Mouse (Mus musculus): ENCODE data around the gene Sdccag8.
A peak's percentile ranks its signal among the peaks of the same experiment; 100 is the strongest.
"Not testable (repeated sequence)": the region's sequence is repeated elsewhere in the genome, so short reads cannot be mapped to it uniquely, and the experiment has no call there.

The Sdccag8 gene

DNA sequence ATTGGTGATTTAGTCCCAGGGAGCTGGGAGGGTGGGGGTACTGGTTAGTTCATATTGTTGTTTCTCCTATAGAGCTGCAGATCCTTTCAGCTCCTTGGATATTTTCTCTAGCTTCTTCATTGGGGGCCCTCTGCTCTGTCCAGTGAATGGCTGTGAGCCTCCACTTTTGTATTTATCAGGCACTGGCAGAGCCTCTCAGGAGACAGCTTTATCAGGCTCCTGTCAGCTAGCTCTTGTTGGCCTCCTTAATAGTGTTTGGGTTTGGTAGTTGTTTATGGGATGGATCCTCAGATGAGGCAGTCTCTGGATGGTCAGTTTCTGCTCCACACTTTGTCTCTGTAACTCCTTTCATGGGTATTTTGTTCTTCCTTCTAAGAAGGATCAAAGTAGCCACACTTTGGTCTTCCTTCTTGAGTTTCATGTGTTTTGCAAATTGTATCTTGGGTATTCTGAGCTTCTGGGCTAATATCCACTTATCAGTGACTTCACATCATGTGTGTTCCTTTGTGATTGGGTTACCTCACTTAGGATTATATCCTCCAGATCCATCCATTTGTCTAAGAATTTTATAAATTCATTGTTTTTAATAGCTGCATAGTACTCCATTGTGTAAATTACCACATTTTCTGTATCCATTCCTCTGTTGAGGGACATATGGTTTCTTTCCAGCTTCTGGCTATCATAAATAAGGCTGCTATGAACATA, 127.0 kb downstream of the Sdccag8 start:
- not testable (repeated sequence) for DNase-seq (ENCODE audit: low read depth, low spot score)

DNA sequence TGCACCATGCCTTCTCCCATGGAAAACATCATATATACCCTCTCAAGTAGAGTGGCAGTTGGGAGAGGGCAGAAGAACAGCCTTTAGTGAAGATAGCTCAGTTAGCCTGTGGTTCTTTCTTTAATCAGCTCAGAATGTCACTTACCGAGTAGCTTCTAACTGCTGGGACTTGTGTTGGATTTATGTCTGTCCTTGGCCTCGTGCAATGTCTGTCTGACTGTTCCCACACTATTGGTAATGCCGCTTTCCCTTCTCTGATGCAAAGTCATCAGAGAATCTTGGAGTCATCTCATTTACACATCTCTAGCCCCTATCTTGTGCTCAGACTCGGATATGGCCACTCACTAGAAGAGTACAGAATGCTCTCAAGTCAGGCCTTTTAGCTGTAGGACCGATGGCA, 128.7 kb downstream of the Sdccag8 start:
- DNase-seq (ENCODE audit: low read depth, low spot score) = no peak

DNA sequence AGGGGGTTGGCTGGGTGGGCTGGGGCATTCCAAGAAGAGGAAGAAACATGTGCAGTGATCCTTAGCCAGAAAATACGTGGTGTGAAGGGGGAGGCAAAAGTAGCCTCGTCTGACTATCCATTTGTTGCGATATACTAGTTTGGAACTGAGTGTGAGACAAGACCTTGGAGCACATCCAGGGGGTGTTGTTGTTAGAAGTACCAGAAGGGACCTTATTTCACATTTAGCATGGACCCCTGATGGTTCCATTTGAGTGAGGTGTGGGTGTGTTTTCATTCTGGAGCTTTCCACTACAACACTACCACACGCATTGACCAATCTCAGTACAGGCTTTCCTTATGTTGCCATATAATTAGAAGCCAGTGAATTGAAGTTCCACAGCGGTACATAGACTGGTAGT, 129.5 kb downstream of the Sdccag8 start:
- DNase-seq (ENCODE audit: low read depth, low spot score) = no peak

DNA sequence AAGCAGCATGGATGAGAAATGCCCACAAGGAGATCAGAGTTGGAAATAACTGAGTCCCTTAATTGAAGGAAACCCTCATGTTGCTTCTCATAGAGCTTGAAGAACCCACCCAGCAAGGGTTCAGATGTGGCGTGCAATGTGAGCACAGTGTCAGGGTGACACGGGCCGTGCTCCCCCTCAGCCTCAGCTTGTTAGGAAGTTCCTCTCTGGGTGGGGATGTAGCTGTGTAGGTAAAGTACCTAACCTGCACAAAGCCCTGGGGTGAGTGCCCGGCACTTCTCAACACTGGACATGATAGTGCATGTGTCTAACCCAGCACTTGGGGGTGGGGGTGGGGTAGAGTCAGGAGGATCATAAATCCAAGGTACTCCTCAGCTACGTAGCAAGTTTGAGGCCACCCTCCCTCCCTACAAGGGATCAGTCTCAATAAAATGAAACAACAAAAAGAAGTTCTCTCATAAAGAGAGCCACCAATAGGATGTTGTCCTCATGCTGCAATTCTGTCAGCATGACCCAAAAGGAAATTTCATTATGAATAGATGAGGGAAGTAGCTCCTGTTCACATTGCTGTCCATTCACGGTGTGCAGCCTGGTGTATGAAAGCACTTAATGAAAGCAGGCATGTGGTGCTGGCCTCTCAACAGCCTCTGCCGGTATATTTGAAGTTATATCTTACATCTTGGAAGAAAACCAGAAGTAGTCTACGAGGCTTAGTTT, 130.2 kb downstream of the Sdccag8 start:
- DNase-seq (ENCODE audit: low read depth, low spot score) = no peak

DNA sequence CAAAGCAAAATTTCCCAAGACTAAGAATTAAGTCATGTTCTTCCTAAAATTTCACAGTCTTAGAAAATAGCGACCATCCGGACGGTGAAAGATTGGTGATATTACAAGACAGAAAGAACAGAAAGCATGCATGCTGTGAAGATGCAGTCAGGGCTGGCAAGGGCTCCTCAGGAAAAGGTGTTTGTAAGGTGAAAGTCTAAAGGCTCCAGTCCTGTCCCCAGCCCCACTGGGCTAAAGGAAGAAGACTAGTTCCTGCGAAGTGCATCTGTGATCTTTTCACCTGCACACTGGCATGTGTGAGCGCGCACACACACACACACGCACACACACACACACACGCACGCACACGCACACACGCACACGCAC, 130.7 kb downstream of the Sdccag8 start:
- no peak for DNase-seq (ENCODE audit: low read depth, low spot score)

DNA sequence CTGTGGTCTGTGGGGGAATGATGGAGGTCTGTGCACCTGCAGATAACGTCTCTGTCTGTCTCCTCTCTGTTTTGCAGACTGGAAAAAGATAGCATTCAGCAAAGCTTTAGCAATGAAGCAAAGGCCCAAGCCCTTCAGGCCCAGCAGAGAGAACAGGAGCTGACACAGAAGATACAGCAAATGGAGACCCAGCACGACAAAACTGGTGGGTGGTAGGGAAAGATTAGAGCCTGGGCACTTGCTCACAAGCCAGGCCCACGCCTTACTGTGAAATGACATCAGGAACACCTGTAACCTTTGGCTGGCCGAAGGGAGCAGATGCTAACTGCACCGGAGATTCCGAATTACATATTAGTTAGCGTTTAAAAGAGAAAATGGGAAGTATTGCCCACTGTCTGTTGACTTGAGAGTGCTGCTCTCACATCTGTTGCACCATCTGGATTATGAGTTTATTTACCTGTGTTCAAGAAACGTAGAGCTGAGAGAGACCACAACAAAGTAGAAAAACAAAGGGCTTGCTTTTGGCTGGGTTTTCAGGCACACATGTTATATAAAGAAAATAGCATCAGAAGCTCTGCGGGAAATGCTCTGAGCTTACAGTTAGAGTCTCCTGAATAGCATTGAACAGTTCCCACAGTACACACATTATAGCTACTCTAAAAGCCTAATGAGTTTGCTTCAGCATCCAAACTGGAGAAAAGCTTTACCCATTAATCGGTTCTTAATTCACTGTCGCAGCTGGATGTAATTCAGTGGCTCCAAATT, 131.8 kb downstream of the Sdccag8 start:
- no peak for DNase-seq (ENCODE audit: low read depth, low spot score)

DNA sequence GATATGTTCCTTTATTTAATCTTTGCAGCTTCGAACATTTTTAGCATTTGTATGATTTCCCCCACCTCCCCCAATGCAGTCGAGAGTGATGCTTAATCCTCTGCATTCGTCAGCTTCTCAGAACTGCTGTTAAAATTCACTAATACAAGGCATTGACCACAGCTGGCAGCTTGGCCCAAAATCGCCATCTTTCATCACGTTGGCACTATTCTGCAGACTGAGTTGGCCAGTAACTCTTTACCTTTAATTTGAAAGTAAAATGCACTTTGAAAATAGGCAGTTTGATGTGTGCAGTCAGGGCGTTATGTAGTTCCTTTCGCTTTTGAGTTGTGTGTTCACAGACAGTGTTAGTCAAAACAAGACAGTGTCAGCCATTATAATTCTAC, 132.3 kb downstream of the Sdccag8 start:
- DNase-seq (ENCODE audit: low read depth, low spot score) = no peak

DNA sequence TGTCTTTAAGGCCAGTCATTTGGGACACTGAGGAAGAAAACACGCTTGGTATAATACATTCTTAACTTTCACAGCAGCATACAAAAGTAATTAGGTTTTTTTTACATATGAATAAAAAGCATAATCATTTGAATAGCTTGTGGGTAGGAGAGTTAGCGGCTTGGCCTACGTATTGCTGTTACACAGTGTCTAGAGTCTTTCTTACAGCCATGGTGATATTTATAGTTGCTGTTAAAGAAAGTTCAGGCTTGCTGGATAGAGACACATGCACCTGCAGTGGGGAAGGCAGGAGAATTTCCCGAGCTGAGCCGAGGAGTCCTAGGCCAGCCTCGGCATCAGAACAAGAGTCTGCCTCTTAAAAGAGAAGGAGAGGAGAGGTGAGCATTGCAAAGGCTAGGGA, 134.4 kb downstream of the Sdccag8 start:
- peak; percentile 10 for DNase-seq (ENCODE audit: low read depth, low spot score)

DNA sequence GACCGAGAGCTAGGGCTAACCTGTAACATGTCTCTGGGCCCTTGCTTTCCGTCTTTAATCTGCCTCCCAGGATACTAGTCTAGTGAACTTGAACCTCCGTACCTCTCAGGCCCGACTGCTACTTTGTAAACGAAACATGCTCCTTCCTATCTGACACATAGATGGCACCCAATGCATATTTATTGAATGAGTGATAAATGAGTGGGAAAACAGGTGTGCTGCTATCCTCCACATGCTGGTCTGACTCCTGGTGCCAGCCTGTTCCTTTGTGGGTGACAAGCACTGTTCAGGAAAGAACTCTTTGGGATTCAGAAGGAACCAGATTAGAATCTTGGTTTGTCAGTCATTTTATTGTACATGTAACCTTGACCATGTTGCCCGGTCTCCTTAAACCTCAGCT, 134.9 kb downstream of the Sdccag8 start:
- no peak for DNase-seq (ENCODE audit: low read depth, low spot score)

DNA sequence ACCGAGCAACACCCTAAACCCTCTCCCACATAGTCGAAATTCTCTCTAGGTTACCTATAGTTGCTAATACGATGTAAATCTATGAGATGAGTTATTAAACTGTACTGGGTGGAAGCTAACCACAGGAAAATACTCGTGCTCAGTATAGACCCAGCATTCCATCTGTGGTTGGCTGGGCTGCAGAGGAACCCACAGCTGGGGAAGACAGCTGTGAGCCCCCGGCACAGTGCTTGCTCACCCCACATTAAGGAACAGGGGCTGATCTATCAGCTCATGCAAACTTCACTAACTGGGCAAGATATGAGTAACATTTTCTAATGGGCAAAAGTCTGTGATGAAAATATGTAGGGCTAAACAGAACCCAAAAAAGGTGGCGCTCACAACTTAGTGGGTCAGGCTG, 135.6 kb downstream of the Sdccag8 start:
- DNase-seq (ENCODE audit: low read depth, low spot score) = no peak

DNA sequence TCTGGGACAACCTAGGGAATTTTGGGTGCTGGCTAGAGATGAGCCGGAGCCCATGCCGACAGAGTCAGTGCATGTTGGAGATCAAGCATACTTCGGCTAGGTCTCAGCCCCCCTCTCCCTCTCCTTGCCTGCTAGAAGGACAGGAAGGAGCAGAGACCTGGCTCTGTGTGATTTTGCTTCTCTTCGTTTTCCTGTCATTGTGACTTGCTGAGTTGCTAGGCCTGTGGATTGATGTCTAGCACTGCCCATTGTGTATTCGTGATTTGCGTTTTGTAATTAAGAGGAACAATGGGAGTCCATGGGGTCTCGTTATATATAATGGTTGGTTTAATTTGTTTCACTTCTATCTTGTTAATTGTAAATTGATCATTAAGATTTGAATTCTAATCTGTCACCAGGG, 137.4 kb downstream of the Sdccag8 start:
- DNase-seq (ENCODE audit: low read depth, low spot score) = no peak

DNA sequence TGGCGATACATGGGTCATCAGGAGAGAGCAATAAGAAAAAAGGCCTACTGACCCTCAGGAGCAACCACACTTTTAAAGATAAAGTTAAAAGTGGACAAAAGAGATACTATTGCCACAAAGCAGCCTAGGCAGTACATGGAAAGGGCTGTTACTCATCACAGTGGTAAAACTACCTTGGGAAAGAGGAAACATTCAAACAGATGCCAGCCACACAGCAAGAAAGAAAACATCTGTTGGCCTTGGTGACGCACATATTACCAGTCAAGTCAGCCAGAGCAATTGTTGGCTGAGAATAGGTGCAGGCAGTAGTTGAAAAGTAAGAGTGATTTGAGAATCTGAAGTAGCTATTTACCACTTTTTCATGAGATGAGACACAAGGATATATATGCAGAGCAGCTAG, 143.9 kb downstream of the Sdccag8 start:
- DNase-seq (ENCODE audit: low read depth, low spot score) = no peak

DNA sequence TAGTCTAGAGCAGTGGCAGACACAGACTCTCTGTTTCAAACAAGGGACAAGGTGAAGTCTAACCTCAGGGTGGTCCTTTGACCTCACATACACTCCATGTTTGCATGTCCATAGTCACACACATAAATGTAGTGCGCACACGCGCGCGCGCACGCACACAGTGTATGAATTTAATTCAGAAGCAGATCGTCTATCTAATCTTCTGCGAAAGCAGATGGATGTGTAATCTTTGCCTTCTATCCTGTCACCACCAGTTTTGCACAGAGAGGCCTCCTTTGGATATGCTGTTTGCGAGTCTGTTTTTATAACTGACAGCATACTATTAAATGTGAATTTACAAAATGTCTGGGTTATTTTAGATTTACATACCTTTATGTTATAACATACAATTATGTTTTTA, 147.3 kb downstream of the Sdccag8 start:
- DNase-seq (ENCODE audit: low read depth, low spot score) = no peak

DNA sequence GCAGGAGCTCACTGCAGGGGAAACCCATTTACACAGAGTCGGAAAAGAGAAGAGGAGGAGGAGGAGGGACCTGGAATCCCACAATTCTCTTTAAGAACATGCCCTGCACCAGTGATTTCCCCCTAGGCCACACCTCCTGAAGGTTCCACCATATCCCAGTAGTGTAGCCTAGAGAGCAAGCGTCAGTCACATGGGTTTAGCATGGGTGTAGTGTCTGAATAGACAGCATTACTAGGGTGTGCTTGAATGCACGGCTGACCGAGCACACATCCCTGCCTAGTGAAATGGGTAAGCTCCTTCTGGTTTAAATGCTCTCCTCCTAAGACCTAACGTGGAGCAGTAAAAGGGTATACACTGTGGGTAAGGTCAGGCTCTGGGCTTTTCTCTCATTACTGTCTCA, 148.4 kb downstream of the Sdccag8 start:
- no peak for DNase-seq (ENCODE audit: low read depth, low spot score)

DNA sequence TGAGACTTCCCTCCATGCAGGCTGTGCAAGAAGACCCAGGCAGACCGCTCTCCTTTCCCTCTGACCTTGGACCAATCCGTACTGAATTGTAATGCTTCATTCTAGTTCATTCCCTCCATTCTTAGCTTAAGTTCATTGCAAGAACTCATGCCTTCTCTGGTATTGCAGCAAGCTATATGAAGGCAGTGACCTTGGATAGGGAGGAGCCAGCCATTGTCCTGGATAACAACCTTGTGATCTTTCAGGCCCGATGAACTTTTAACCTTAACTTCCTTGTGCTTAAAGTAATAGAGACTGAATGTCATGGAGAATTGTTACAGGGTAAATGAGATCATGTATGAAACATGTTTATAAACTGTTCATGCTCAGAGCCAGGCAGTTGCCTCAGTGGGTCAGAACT, 152.8 kb downstream of the Sdccag8 start:
- peak; percentile 29 for DNase-seq (ENCODE audit: low read depth, low spot score)

DNA sequence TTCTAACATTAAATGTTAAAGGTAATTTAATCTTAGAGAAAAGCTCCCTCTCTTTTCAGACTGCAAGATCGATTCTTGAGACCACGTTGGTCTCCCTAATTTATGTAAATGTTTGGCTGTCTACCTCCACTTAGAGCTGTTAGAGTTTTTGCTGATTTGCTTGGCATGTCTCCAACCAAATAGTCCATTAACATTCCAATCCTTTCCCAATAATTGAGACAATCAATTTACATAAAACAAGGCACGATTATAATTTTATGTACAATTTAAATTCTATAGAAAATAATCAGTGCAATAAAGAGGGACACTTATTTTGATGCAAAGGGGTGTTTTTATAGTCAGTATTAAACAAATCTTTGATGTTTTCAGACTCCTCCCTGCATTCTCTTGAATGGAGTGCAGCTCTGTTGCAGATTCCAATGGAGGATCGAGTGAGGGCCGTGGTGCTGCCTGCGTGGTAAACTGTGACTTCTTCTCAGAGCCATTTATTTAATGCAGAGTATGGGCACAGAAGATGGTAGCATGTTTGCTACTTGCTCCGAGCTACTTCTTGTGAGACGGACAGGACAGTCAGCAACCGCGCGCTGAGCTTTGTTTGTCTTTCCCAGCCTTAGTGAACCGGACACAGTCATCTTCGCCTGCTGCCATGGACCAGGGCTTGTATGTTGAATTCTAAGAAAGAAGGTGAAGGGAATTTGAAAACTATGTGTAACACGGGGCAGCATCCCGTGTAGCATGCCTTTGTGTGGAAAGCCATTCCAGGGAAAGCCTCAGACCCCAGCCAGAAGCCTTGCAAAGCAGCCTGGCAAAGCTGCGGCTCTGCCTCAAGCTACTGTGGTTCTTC, 156.4 kb downstream of the Sdccag8 start:
- peak; percentile 24 for DNase-seq (ENCODE audit: low read depth, low spot score)

DNA sequence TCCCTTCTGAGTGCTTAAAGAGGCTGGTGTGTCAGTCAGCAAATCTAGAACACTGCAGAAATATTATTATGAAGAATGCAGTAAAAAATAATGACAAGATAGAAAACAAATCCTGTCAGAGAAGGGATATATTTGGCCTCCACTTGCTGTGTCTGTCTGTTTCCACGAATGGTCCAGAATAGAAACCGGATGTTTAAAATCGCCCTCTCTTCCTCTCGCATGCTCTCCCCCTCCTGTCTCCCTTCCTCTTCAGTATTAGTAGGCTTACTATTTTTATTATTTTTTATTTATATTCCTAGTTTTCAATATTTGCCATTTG, 157.0 kb downstream of the Sdccag8 start:
- no peak for DNase-seq (ENCODE audit: low read depth, low spot score)

DNA sequence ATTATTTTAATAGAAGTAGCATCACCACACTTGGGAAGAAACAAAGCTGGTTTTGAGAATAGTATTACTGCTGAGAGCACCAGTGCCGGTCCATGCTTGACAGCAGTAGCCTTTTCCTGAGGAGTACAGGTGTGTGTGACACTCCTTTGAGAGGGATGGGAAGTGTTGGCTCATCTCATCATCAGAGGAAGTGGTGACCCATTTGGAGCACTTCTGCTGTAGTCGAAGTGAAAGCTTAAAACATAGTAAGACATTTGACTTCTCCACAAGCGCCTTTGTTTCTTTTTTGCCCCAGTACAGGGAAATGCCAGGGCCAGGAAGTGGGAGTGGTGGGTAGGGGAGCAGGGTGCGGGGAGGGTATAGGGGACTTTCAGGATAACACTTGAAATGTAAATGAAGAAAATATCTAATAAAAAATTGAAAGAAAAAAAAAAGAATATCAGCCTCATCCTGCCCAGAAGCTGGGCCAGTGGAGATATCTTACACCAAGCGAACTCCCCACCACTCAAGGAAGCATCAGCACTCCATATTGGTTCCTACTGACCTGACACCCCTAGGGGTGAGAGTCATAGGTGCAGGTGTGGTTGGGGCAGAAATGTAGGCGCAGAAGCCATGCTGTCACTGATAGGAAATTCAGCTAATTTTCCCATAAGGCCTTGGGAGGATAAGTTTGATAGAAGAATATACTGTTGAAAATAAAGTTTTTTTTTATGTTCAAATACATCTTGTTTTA, 159.1 kb downstream of the Sdccag8 start:
- no peak for DNase-seq (ENCODE audit: low read depth, low spot score)

DNA sequence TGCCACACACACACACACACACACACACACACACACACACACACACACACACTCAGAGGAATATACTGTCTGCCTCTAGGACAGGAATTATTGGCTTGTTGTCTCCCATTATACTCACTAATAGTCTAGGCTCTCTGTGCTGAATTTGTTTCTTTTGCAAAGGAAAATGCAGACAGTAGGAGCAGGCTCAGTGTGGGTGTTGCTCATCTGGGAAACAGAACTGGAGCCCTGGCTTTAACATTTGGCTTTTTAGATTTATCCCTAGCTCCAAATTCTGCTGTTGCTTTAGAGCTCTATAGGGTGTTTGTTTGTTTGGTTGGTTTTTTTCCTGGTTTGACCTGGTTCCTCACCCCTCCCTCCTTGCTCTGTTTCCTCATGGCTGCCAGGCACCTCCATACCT, 164.8 kb downstream of the Sdccag8 start:
- DNase-seq (ENCODE audit: low read depth, low spot score) = no peak

DNA sequence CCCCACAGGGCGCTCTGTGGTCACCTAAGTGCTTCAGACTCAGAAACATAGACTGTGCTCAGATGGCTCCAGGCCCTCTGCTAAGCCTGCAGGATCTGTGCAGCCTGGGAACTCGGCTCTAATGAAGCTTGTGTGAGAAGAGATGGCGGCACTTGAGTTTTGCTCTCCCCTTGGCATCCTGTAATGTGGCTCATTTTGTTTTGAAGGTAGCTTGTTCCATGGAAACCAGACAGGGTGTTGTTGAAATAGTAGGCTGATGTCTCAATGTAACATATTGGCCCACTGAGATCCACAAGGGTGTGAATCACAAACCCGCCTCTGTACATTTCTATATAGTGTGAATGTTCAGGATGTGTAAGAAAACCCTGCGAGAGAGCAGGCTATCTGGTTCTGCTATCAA, 165.7 kb downstream of the Sdccag8 start:
- DNase-seq (ENCODE audit: low read depth, low spot score) = no peak

DNA sequence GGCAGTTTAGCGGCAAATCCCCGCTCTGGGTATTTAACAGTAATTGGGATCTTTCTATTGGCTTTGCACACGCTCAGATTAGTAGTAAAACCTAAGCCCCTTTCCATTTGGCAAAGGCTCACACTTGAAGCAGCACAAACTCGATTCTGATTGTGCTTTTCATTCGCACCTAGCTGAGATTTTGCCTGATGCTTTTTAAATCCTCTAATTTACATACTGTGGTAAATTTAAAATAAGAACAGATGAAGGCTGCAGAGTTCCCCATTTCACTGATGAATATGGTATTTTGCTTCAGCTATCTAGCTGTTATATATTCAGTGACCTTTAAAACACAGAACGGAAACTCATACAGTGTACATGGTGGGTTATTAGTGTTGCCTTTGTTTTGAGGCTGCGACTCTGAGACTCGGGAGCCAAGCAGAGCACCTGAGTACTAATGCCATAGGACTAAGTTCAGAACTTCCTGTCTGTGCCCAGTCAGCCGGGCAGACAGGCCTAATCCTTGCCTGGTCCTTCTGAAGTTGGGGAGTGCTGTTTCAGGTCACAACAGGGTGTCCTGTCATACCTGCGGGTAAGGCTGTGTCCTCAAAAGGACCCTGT, 166.4 kb downstream of the Sdccag8 start:
- DNase-seq (ENCODE audit: low read depth, low spot score) = peak; percentile 21
